Mouse (Mus musculus) thymus, adult 2 months (tissue): ENCODE data around the gene Sec31a. TPM values are rescaled to one million over a fixed set of nuclear protein-coding genes. Genes with fewer than 3 reads are reported as not detected.
"Not testable (repeated sequence)": the region's sequence is repeated elsewhere in the genome, so short reads cannot be mapped to it uniquely, and the experiment has no call there.

Source experiments
- DNase-seq: peaks from one replicate; pipeline ENCODE4 v3.0.0; 2021
- H3K27ac ChIP-seq: fragments of 200-500 bp; 2 replicates; pipeline ENCODE4 v1.5.1; 2012; ENCODE audit warnings: low read length, control low read depth; ENCODE audit not compliant: control insufficient read depth, insufficient read depth
- H3K27me3 ChIP-seq: fragments of 200-500 bp; 2 replicates; pipeline ENCODE4 v1.6.1; 2012; ENCODE audit warnings: mild to moderate bottlenecking, low read length, moderate library complexity, mixed read lengths; ENCODE audit not compliant: control insufficient read depth, insufficient read depth
- H3K36me3 ChIP-seq: fragments of 200-500 bp; 2 replicates; pipeline ENCODE4 v1.6.1; 2012; ENCODE audit warnings: mild to moderate bottlenecking, low read length, moderate library complexity; ENCODE audit not compliant: control insufficient read depth, insufficient read depth
- H3K4me1 ChIP-seq: fragments of 200-500 bp; replicated peaks from 2 replicates; pipeline ENCODE4 v1.6.1; 2012; ENCODE audit warnings: low read length; ENCODE audit not compliant: control insufficient read depth, insufficient read depth
- H3K4me3 ChIP-seq: fragments of 200-500 bp; 2 replicates; pipeline ENCODE4 v1.5.1; 2012; ENCODE audit warnings: mild to moderate bottlenecking, low read length, control low read depth, moderate library complexity; ENCODE audit not compliant: control insufficient read depth, insufficient read depth
- CTCF ChIP-seq: fragments of 200-500 bp; IDR thresholded peaks from 2 replicates; pipeline ENCODE4 v1.5.1; 2012; ENCODE audit warnings: mild to moderate bottlenecking, control low read depth, low read length, moderate library complexity, borderline replicate concordance; ENCODE audit not compliant: control insufficient read depth, poor library complexity, insufficient read depth; ENCODE audit errors: extremely low read depth
- POLR2A ChIP-seq: fragments of 200-500 bp; IDR thresholded peaks from 2 replicates; pipeline ENCODE4 v1.6.1; 2012; ENCODE audit warnings: mild to moderate bottlenecking, low read length, control low read depth, moderate library complexity; ENCODE audit not compliant: control insufficient read depth, poor library complexity, insufficient read depth; ENCODE audit errors: extremely low read depth
- WGBS: fragments of 180-500 bp; shearing (Covaris S2); methylation state at CpG from one replicate; pipeline ENCODE4 v1.1.7; 2018; 5-methylcytosine and 5-hydroxymethylcytosine counted together
- polyA plus RNA-seq: library from polyadenylated mRNA; depleted of rRNA; stranded (reverse); fragments of >200 nt; gene quantifications from 2 replicates; pipeline ENCODE4 v1.2.3, GENCODE M21; 2012

Gene Sec31a
- polyA plus RNA-seq, 1 experiment = 222 TPM

- H3K4me1 ChIP-seq = peaks cover 15% of the 10 kb centered on the region
- H3K27ac ChIP-seq = no peak overlapping the region
- TF ChIP-seq POLR2A = no peak
- no peak for TF ChIP-seq CTCF
- DNase-seq = no peak
- no peak overlapping the region for H3K4me3 ChIP-seq
- peaks cover 6% of the 10 kb centered on the region; the same call in 1 of the 2 replicates for H3K36me3 ChIP-seq
- WGBS = 9% methylated on average over 5 of the region's 5 CpGs
- H3K27me3 ChIP-seq = no peaks in the 10 kb centered on the region
These were observed 12.1 kb upstream of the Sec31a start for GRCm38 (mm10) chr5:100428031-100428733.

DNA sequence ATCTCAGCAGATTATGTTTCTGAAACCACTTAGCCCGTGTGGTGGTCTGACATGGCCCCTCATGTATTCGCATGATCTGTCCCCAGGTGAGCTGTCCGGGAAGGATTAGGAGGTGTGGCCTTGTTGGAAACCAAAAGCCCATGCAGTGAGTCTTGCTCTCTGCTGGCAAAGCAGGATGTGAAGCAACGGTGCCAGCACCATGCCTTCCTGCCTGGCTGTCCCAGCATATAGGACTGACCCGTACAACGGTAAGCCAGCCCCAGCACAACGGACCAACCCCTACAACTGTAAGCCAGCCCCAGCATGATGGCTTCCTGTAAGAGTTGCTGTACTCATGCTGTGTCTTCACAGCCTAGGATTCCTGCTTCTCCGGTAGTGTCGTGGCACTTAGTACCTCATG lies 11.2 kb upstream of the Sec31a start:
- no peak overlapping the region for H3K4me3 ChIP-seq
- H3K27me3 ChIP-seq = no peaks in the 10 kb centered on the region
- peaks cover 15% of the 10 kb centered on the region for H3K4me1 ChIP-seq
- WGBS = 67% methylated on average over 9 of the region's 9 CpGs
- no peak overlapping the region for H3K27ac ChIP-seq
- no peak for DNase-seq
- H3K36me3 ChIP-seq = peaks cover 6% of the 10 kb centered on the region; the same call in 1 of the 2 replicates
- TF ChIP-seq POLR2A = no peak
- TF ChIP-seq CTCF = no peak

DNA sequence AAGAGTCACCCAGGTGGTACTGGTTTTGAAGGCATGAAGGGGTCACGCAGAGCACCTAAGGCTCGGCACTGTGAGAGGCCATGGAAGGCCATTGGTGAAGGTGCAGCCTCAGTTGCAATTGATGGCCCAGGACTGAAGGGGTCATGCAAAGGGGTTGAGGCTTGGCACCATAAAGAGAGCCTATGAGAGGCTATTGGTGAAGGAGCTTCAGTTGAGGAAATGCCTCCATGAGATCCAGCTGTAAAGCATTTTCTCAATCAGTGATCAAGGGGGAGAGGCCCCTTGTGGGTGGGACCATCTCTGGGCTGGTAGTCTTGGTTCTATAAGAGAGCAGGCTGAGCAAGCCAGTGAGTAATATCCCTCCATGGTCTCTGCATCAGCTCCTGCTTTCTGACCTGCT lies 9.8 kb upstream of the Sec31a start:
- H3K4me3 ChIP-seq, DNase-seq, H3K27me3 ChIP-seq, H3K27ac ChIP-seq: not testable (repeated sequence)
- H3K36me3 ChIP-seq = peaks cover 13% of the 10 kb centered on the region
- H3K4me1 ChIP-seq = peaks cover 13% of the 10 kb centered on the region
- 98% methylated on average over 2 of the region's 2 CpGs for WGBS

- 68% methylated on average over 3 of the region's 3 CpGs for WGBS
- H3K27ac ChIP-seq = no peak overlapping the region
- H3K4me3 ChIP-seq = no peak overlapping the region
- no peak for TF ChIP-seq CTCF
- TF ChIP-seq POLR2A = no peak
- peaks cover 21% of the 10 kb centered on the region for H3K36me3 ChIP-seq
- peaks cover 9% of the 10 kb centered on the region for H3K4me1 ChIP-seq
- no peaks in the 10 kb centered on the region for H3K27me3 ChIP-seq
- no peak for DNase-seq
These were observed 8.2 kb upstream of the Sec31a start for GRCm38 (mm10) chr5:100424252-100424651.

GRCm38 (mm10) chr5:100423626-100424025 lies 7.6 kb upstream of the Sec31a start:
- H3K36me3 ChIP-seq = peaks cover 21% of the 10 kb centered on the region
- no peak overlapping the region for H3K27ac ChIP-seq
- H3K4me1 ChIP-seq = peaks cover 9% of the 10 kb centered on the region
- no peak for TF ChIP-seq CTCF
- TF ChIP-seq POLR2A = no peak
- WGBS = 91% methylated on average over 7 of the region's 7 CpGs
- DNase-seq = no peak
- no peak overlapping the region for H3K4me3 ChIP-seq
- H3K27me3 ChIP-seq = no peaks in the 10 kb centered on the region

- WGBS = 92% methylated on average over 4 of the region's 4 CpGs
- no peaks in the 10 kb centered on the region for H3K27me3 ChIP-seq
- DNase-seq = no peak
- TF ChIP-seq POLR2A = no peak
- H3K4me1 ChIP-seq = peaks cover 5% of the 10 kb centered on the region; the same call in 1 of the 2 replicates
- peaks cover 15% of the 10 kb centered on the region for H3K36me3 ChIP-seq
- no peak overlapping the region for H3K4me3 ChIP-seq
- H3K27ac ChIP-seq = no peak overlapping the region
These were observed 2.8 kb upstream of the Sec31a start for GRCm38 (mm10) chr5:100418861-100419260.

- no peak overlapping the region for H3K27ac ChIP-seq
- no peaks in the 10 kb centered on the region for H3K27me3 ChIP-seq
- no peak overlapping the region for H3K4me3 ChIP-seq
- H3K4me1 ChIP-seq = peaks cover 5% of the 10 kb centered on the region; the same call in 1 of the 2 replicates
- 97% methylated on average over 2 of the region's 2 CpGs for WGBS
- TF ChIP-seq POLR2A (no peak), CTCF (no peak)
- H3K36me3 ChIP-seq = peaks cover 15% of the 10 kb centered on the region
- no peak for DNase-seq
These were observed 2.0 kb upstream of the Sec31a start for GRCm38 (mm10) chr5:100418077-100418476.
